Mouse (Mus musculus) midbrain, embryonic 15.5 days (tissue): ENCODE results near the gene Smad3. TPM values are rescaled to one million over a fixed set of nuclear protein-coding genes. Genes with fewer than 3 reads are reported as not detected.

Experiments
- ATAC-seq: fragments of 200-750 bp; cut with Nextera tagmentation; replicated peaks from 2 replicates; pipeline ENCODE4 v1.8.0; 2017; ENCODE audit warnings: moderate TSS enrichment
- H3K27ac ChIP-seq: fragments of 300-500 bp; sonication (generic); 2 replicates; pipeline ENCODE4 v1.5.1; 2015; ENCODE audit warnings: mild to moderate bottlenecking, inconsistent platforms
- H3K27me3 ChIP-seq: fragments of 300-500 bp; sonication (generic); replicated peaks from 2 replicates; pipeline ENCODE4 v1.6.1; 2015; ENCODE audit warnings: inconsistent platforms
- H3K36me3 ChIP-seq: fragments of 300-500 bp; sonication (generic); replicated peaks from 2 replicates; pipeline ENCODE4 v1.6.1; 2015; ENCODE audit warnings: inconsistent platforms
- H3K4me1 ChIP-seq: fragments of 300-500 bp; sonication (generic); 2 replicates; pipeline ENCODE4 v1.6.1; 2015; ENCODE audit warnings: inconsistent platforms
- H3K4me2 ChIP-seq: fragments of 300-500 bp; sonication (generic); 2 replicates; pipeline ENCODE4 v1.6.1; 2015; ENCODE audit warnings: inconsistent platforms, mild to moderate bottlenecking, moderate library complexity
- H3K4me3 ChIP-seq: fragments of 300-500 bp; sonication (generic); 2 replicates; pipeline ENCODE4 v1.5.1; 2015; ENCODE audit warnings: mild to moderate bottlenecking, inconsistent platforms
- H3K9ac ChIP-seq: fragments of 300-500 bp; sonication (generic); 2 replicates; pipeline ENCODE4 v1.6.1; 2015; ENCODE audit warnings: mild to moderate bottlenecking, inconsistent platforms
- H3K9me3 ChIP-seq: fragments of 300-500 bp; sonication (generic); 2 replicates; pipeline ENCODE4 v1.6.1; 2016; ENCODE audit warnings: inconsistent platforms
- WGBS: fragments of 180-500 bp; shearing (Covaris S2); methylation state at CpG from one replicate; pipeline ENCODE4 v1.1.7; 2015; ENCODE audit warnings: mixed read lengths; 5-methylcytosine and 5-hydroxymethylcytosine counted together
- polyA plus RNA-seq: library from polyadenylated mRNA; unstranded; fragments of >200 nt; fragmentation: Nextera tagmentation; extraction: Ambion mirVana; gene quantifications from 2 replicates; pipeline ENCODE4 v1.2.1, GENCODE M21; 2015

The Smad3 gene
- polyA plus RNA-seq, 1 experiment from 2014 or later = 7.2 TPM

DNA sequence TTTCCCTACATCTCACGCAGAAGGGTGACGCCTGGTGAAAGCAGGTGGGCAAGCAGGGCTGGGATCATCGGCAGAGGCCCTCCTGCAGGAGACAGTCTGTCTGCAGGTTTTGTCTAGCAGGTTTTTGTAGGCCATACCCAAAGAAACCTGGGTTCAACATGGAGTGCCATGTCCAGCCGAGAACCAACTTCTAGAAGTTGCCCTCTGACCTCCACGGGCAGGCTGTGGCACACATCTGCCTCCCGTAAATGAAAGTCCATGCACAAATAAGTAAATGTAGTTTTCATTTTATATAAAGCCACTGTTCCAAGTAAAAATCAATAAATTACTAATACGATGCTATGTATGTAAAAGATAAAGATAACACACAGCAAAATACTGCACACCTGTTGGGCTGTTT, 3.0 kb upstream of the Smad3 start:
- H3K27ac ChIP-seq = no peak overlapping the region
- WGBS = 95% methylated on average over 7 of the region's 7 CpGs
- ATAC-seq = no peak

DNA sequence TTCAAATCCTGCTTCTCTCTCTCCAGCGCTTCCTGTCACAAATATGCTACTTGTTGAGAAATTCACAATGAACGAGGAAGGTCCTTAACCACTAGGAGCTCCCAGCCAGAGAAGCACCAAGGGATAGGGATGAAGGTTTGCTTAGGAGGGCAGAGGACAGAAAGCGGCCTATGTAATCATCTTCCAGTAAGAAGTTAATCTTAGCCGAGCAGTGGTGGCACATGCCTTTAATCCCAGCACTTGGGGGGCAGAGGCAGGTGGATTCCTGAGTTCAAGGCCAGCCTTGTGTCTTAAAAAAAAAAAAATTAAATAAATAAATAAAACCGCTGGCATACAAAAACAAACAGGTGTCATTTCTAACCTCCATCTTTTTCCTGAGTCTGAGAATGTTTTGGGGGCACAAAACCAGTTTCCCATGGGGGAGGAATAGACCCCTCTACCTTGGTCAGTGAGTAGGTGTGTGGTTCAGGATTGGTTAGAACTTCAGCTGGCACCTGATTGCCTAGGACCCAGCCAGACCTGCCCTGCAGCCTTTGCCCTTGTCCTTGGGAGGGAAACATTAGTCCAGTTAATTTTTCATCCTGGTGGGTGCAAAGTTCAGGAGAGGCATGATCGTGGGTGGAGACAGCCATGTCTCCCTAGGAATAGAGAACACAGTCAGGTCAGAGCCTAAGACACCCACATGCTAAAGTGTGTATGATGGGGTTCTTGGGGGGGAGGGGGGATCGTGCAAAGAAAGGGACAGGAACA, 2.4 kb upstream of the Smad3 start:
- Histone ChIP-seq H3K36me3 (no peaks in the 10 kb centered on the region), H3K4me3 (no peak overlapping the region), H3K27me3 (no peaks in the 10 kb centered on the region), H3K4me2 (no peak overlapping the region), H3K9ac (no peak overlapping the region), H3K4me1 (peaks cover 40% of the 10 kb centered on the region), H3K9me3 (no peaks in the 10 kb centered on the region), H3K27ac (no peak overlapping the region)
- WGBS = 71% methylated on average over 7 of the region's 7 CpGs
- ATAC-seq = no peak

More for the DNA sequence above, 3.0 kb upstream of the Smad3 start:
- Histone ChIP-seq H3K9ac (no peak overlapping the region), H3K27me3 (no peaks in the 10 kb centered on the region), H3K4me2 (no peak overlapping the region), H3K4me1 (peaks cover 33% of the 10 kb centered on the region), H3K4me3 (no peak overlapping the region), H3K9me3 (no peaks in the 10 kb centered on the region), H3K36me3 (no peaks in the 10 kb centered on the region)

DNA sequence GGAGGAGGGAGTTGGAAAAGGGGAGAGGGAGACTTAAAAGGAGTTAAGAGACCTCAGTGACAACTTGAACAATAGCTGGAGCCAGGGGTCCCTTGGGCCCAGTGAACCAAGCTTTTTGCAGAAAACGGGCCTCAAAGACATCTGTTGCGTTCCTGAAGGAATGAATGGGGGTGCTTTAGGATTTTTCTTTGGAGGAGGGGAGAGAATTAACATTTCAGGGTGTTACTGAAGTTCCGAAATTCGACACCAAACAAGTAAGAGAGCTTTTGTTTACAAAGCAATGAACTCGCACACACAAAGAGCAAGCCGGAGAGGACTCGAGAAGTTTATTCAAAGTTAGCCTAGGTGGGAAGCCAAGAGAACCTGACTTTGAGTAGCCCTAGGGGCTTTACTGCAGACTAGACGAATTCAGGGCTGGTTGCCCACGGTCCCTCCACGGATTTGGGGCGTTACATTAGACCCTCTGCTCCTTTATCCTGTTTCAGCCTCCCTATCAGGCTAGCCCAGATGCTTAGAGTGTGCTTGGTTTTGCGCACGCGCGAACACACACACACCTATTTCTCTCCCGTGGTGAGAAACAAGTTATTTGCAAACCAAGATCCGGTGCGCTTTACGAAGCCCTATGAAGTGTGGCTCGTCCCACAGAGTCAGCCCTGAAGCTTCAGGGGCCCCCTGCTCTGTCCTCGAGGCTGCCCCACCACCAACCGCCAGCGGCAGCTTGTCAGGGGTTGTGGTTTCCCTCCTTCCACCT, 1.0 kb upstream of the Smad3 start:
- Histone ChIP-seq H3K36me3 (no peaks in the 10 kb centered on the region), H3K9ac (peak overlapping the region; percentile 36; the same call in 1 of the 2 replicates), H3K4me2 (peak overlapping the region; percentile 100), H3K27me3 (0 out of 2 replicates have a peak, but pooled peaks cover 8% of the 10 kb centered on the region), H3K9me3 (no peaks in the 10 kb centered on the region), H3K4me3 (peak overlapping the region; percentile 64), H3K27ac (peak overlapping the region; percentile 74), H3K4me1 (peaks cover 52% of the 10 kb centered on the region)
- 1% methylated on average over 23 of the region's 23 CpGs for WGBS
- no peak for ATAC-seq

DNA sequence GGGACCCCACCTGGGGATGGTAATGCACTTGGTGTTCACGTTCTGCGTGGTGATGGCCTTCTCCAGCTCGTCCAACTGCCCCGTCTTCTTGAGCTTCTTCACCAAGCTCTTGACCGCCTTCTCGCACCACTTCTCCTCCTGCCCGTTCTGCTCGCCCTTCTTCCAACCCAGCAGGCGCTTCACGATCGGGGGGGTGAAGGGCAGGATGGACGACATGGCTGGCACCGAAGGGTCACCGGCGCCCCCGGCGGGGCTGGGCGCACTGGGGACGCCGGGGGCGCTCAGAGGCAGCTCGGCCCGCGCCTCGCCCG, 377 bp downstream of the Smad3 start:
- Histone ChIP-seq H3K4me3 (peak overlapping the region; percentile 64), H3K9me3 (no peaks in the 10 kb centered on the region), H3K27me3 (0 out of 2 replicates have a peak, but pooled peaks cover 8% of the 10 kb centered on the region), H3K4me2 (peak overlapping the region; percentile 100), H3K36me3 (no peaks in the 10 kb centered on the region), H3K4me1 (peaks cover 52% of the 10 kb centered on the region), H3K9ac (peak overlapping the region; percentile 36), H3K27ac (peak overlapping the region; percentile 74)
- under 1% methylated on average over 26 of the region's 26 CpGs for WGBS
- ATAC-seq = peak; percentile 48; the same call in 1 of the 2 replicates

DNA sequence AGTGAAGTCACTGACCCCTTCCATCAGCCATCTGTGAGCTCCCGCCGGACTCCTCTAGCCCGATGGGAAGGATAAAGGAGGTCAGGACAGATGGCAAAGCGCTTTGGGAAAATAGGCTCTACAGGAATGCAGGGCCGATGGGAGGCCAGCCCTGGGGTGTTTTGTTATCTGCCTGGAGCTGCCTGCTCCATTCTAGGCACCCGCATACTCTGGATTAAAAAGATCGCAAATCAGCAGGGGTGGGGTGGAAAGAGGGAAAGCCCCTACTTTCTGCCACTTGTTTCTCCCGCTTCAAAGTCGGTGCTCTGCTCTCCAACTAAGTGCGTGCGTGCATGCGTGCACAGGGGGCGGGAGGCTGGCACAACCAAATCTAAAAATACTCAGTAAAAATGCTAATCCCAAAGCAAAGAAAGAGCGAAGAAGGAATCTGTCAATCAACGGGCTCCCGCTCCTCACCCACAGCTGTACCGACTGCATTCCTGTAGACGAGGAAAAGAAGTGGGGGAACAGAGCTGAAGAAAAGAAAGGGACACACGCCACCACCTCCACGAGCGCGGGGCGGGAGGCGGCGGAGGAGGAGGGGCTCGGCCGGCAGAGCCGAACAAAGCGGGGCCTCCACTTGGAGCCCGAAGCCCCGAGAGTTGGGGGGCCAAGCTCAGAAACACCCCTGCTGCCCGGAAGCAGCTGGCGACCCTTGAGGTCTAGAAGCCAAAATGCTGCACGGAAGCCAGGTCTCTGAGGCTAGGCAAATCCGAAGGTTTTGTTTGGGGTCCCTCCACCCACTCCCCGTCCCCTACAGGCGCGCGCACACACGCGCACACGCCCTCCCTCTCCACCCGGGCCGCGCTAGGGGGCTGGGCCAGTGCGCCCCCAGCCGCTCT, 973 bp downstream of the Smad3 start:
- H3K9me3 ChIP-seq = no peaks in the 10 kb centered on the region
- H3K4me3 ChIP-seq = peak overlapping the region; percentile 64
- under 1% methylated on average over 47 of the region's 47 CpGs for WGBS
- 0 out of 2 replicates have a peak, but pooled peaks cover 8% of the 10 kb centered on the region for H3K27me3 ChIP-seq
- H3K36me3 ChIP-seq = no peaks in the 10 kb centered on the region
- peak overlapping the region; percentile 36 for H3K9ac ChIP-seq
- peaks cover 52% of the 10 kb centered on the region for H3K4me1 ChIP-seq
- ATAC-seq = no peak; the same call in 1 of the 2 replicates
- H3K4me2 ChIP-seq = peak overlapping the region; percentile 100
- H3K27ac ChIP-seq = peak overlapping the region; percentile 74

DNA sequence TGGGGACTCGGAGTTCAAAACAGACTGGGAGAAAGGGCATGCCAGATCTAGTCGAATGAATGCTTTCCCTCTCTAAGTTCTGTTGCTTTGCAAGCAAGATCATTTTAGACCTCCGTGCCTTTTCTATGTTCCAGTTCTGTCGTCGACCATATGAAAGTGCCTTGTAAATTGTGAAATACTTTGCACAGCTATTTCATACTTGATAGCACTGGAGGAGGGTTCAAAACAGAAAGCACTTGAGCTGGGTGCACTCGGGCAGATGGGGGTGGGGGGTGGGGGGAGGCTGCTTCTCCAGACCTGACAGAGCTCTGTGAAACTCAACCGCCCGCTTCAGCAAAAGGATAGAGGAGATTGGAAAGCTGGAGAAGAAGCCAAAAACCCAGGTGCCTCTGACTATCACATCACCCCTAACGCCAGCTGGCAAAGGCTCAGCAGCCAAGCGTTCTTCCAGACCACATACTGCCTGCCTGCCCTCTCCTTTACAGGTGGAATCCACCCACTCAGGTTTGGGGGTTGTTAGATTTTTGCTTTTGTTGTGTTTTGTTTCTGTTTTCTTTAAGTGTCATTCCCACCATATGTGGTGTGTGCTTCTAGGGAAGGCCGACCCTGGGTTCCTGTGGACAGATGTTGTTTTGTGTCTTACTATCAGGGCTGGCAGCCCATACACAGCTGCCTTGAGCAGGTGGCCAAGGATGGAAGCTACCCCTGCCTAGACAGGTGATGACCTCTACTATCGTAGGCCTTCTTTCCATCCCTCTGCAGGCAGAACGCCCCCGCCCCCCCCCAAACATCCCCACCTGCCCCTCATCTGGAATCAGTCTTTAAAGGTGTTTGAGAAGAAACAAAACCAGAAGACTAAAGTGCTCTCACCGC, 1.9 kb downstream of the Smad3 start:
- peak overlapping the region; percentile 4 for H3K9ac ChIP-seq

DNA sequence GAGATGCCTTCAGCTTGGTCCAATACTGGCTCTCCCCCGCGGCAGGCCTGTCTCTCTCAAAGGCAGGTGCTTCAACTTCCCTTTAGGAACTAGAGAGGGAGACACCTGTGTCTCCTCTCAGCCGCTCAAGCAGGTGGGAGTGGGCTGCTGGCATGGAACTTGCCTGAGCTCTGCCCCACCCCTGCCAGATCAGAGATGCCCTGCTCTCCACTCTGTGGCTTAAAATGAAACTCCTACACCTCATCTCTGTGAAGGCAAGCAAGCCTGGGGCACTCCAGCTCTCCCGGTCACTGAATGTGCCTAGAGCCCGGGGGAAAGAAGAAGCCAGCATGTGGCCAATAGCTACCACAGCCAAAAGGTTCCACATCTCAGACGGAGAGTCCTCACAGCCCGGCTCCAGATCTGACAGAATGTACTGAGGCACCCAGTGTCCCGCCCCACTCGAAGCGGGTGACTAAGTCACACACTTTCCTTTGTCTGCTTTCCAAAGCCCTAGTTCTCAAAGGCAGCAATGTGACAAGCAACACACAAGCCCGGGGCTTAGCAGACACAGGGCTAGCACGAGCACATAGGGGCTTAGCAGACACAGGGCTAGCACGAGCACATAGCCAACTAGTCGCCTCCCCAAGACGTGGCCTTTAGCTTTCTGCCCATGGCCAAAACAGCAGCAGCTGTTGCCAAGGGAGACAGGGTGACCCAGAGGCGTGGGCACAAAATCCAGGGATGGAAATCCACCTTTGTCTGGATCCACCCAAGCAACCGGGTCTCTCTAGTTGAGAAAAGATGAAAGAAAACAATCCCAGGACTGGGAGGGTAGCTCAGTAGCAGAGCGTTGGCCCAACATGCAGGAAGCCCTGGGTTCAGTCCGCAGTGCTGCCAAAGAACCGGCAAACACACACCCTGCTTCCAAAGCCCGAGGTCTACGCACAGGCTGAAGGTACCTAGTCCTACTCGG, 3.0 kb downstream of the Smad3 start:
- peaks cover 61% of the 10 kb centered on the region for H3K4me1 ChIP-seq

More for the DNA sequence above, 1.9 kb downstream of the Smad3 start:
- peak overlapping the region; percentile 64 for H3K4me3 ChIP-seq
- 0 out of 2 replicates have a peak, but pooled peaks cover 8% of the 10 kb centered on the region for H3K27me3 ChIP-seq
- peaks cover 52% of the 10 kb centered on the region for H3K4me1 ChIP-seq
- peak overlapping the region; percentile 100 for H3K4me2 ChIP-seq
- no peak for ATAC-seq
- 16% methylated on average over 15 of the region's 15 CpGs for WGBS
- H3K27ac ChIP-seq = no peak overlapping the region
- H3K9me3 ChIP-seq = no peaks in the 10 kb centered on the region
- H3K36me3 ChIP-seq = no peaks in the 10 kb centered on the region

DNA sequence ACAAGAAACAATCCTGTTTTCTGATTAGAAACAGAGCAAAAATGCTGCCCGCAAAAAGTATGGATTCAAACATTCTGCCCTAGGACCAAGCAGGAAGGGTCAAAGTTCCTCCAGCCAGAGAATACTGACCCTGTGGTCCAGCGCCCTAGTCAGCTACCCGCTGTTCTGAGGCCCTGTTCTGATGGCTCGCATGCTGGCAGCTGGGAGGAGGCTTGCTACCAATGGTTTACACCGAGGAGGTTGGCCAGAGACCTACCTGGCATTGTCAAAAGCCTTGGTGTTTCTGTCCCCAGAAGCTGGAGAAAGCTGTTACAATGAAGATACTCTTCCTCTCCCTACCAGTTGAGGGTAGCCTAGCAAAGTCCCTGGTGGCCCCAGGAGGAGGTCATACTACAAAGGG, 3.8 kb downstream of the Smad3 start:
- Histone ChIP-seq H3K27ac (no peak overlapping the region), H3K4me1 (peaks cover 58% of the 10 kb centered on the region), H3K4me2 (0 out of 2 replicates have a peak overlapping the region, but pooled peaks have one; percentile 2), H3K27me3 (0 out of 2 replicates have a peak, but pooled peaks cover 8% of the 10 kb centered on the region), H3K36me3 (no peaks in the 10 kb centered on the region), H3K4me3 (no peak overlapping the region), H3K9me3 (no peaks in the 10 kb centered on the region), H3K9ac (no peak overlapping the region)
- WGBS = 64% methylated on average over 5 of the region's 5 CpGs
- ATAC-seq = no peak

More for the DNA sequence above, 3.0 kb downstream of the Smad3 start:
- H3K9me3 ChIP-seq = no peaks in the 10 kb centered on the region
- H3K27me3 ChIP-seq = 0 out of 2 replicates have a peak, but pooled peaks cover 8% of the 10 kb centered on the region
- H3K4me2 ChIP-seq = peak overlapping the region; percentile 100
- peak overlapping the region; percentile 11 for H3K4me3 ChIP-seq
- no peak for ATAC-seq
- H3K9ac ChIP-seq = peak overlapping the region; percentile 4
- 16% methylated on average over 23 of the region's 23 CpGs for WGBS
- H3K36me3 ChIP-seq = no peaks in the 10 kb centered on the region
- no peak overlapping the region for H3K27ac ChIP-seq

DNA sequence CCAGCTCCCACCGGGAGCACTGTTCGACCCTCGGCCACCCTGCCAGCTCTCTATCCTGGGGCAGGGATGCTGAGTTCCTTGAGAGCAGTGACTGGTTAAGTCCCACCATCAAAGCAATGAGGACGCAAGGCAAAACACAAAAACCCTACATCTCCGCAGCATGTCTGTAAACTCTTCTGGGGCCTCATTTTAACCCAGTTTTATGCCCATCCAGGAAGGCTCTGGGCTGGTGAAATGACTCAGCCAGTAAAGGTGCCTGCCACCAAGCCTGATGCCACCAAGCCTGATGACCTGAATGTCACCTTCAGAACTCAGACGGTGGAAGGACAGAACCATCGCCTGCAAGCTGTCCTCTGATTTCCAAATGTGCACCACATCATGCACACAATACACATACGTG, 4.4 kb downstream of the Smad3 start:
- no peak for ATAC-seq
- Histone ChIP-seq H3K4me1 (peaks cover 53% of the 10 kb centered on the region), H3K27ac (no peak overlapping the region), H3K4me2 (no peak overlapping the region), H3K27me3 (0 out of 2 replicates have a peak, but pooled peaks cover 8% of the 10 kb centered on the region), H3K9ac (no peak overlapping the region), H3K9me3 (no peaks in the 10 kb centered on the region), H3K36me3 (no peaks in the 10 kb centered on the region), H3K4me3 (no peak overlapping the region)
- WGBS = 78% methylated on average over 8 of the region's 8 CpGs

DNA sequence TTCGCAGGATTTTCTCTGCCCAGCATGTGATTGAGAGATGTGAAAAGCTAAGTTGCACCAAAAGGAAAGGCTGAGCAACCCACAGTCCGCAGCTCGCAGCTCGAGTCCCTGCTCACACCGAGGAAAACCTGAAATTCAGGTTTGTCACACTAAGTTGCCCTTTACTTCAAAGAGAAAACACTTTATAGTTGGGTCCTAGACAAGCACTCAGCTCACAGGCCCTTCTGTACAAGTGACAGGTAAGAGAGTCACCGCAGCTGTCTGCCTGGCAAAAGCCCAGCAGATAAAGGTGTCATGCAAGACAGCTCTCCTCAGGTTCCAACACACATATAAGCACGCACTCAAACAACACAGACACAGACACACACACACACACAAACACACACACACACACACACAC, 5.2 kb downstream of the Smad3 start:
- Histone ChIP-seq H3K4me1 (peaks cover 52% of the 10 kb centered on the region), H3K4me3 (no peak overlapping the region), H3K27ac (no peak overlapping the region), H3K27me3 (0 out of 2 replicates have a peak, but pooled peaks cover 8% of the 10 kb centered on the region), H3K9me3 (no peaks in the 10 kb centered on the region), H3K9ac (no peak overlapping the region), H3K4me2 (no peak overlapping the region), H3K36me3 (no peaks in the 10 kb centered on the region)
- no peak for ATAC-seq
- 80% methylated on average over 7 of the region's 7 CpGs for WGBS
